9 mouse cellular contexts compared by ENCODE assay signal in genomic region chr4:109979461-109980320, GRCm38 (mm10). TPM values are rescaled to one million over a fixed set of nuclear protein-coding genes. Genes with fewer than 3 reads are reported as not detected.
DNase-seq lines count a peak whose midpoint lies in the region; ATAC-seq and TF ChIP-seq lines count a peak whose summit lies in the region.
"Had no signal": no experiment of that assay in that cellular context is flagged by ENCODE, and none has a peak within 500 bp of the region (broad histone marks: within the 10 kb centered on the region; RNA-seq: fewer than 3 reads in every experiment).

No protein-coding gene starts in this region.

- H3K4me2 ChIP-seq in embryonic facial prominence, embryonic 11.5 days (ENCODE audit: low read depth, low read length), result peak overlapping the region; percentile 51
- peak overlapping the region; percentile 36; the same call in 1 of the 2 replicates for H3K4me2 ChIP-seq in hindbrain, embryonic 15.5 days
- H3K4me2 ChIP-seq in neural tube, embryonic 12.5 days (replicated peaks), result peak overlapping the region; percentile 44

- no peaks in the 10 kb centered on the region for H3K9me3 ChIP-seq in embryonic facial prominence, embryonic 11.5 days (replicated peaks; ENCODE audit: control insufficient read depth, low read length)
- H3K9me3 ChIP-seq in hindbrain, embryonic 15.5 days, result no peaks in the 10 kb centered on the region
- H3K9me3 ChIP-seq in neural tube, embryonic 12.5 days, result no peaks in the 10 kb centered on the region

- DNase-seq in layer of hippocampus, adult 2 months (ENCODE audit: low spot score in 2 of 2), result no peak
- DNase-seq in layer of hippocampus, adult 18-20 months (ENCODE audit: low spot score in 2 of 2), result no peak
- DNase-seq in embryonic facial prominence, embryonic 11.5 days (ENCODE audit: low spot score), result peak; percentile 49
- DNase-seq in spleen, postnatal 4 days (ENCODE audit: low spot score in 2 of 2), result no peak
- no peak for DNase-seq in left cerebral cortex, postnatal 4 days
- DNase-seq in adrenal gland, postnatal 14 days, result no peak

- H3K4me1 ChIP-seq in embryonic facial prominence, embryonic 11.5 days (ENCODE audit: control insufficient read depth, insufficient read depth, low read length), result peaks cover 8% of the 10 kb centered on the region
- H3K4me1 ChIP-seq in hindbrain, embryonic 15.5 days (replicated peaks), result peaks cover 29% of the 10 kb centered on the region
- H3K4me1 ChIP-seq in neural tube, embryonic 12.5 days, result peaks cover 43% of the 10 kb centered on the region

- intact Hi-C loops in left cerebral cortex, postnatal 4 days (cut with DNase I), result loop anchor here (10.0 kb wide), 2 partner anchors 305 to 315 kb away; partner anchors contain the start of gene Cdkn2c

- H3K27ac ChIP-seq in layer of hippocampus, adult 2 months, result peak overlapping the region; percentile 69
- H3K27ac ChIP-seq in embryonic facial prominence, embryonic 11.5 days (replicated peaks; ENCODE audit: low read depth, low read length), result 0 out of 2 replicates have a peak overlapping the region, but pooled peaks have one; percentile 3
- H3K27ac ChIP-seq in hindbrain, embryonic 15.5 days (replicated peaks), result no peak overlapping the region
- no peak overlapping the region for H3K27ac ChIP-seq in neural tube, embryonic 12.5 days

- ATAC-seq in embryonic facial prominence, embryonic 11.5 days (replicated peaks; ENCODE audit: insufficient number of reproducible peaks, low FRiP score, low TSS enrichment, low read depth), result no peak
- ATAC-seq in hindbrain, embryonic 15.5 days (ENCODE audit: low FRiP score, low read depth), result no peak
- no peak for ATAC-seq in neural tube, embryonic 12.5 days (ENCODE audit: low FRiP score, low read depth)

- H3K27me3 ChIP-seq in embryonic facial prominence, embryonic 11.5 days (ENCODE audit: control insufficient read depth, insufficient read depth, low read length), result peaks cover 77% of the 10 kb centered on the region
- peaks cover 87% of the 10 kb centered on the region for H3K27me3 ChIP-seq in hindbrain, embryonic 15.5 days
- H3K27me3 ChIP-seq in neural tube, embryonic 12.5 days (replicated peaks), result peaks cover 95% of the 10 kb centered on the region

- WGBS in embryonic facial prominence, embryonic 11.5 days, result under 1% methylated on average over 66 of the region's 66 CpGs
- WGBS in hindbrain, embryonic 15.5 days, result under 1% methylated on average over 66 of the region's 66 CpGs
- under 1% methylated on average over 66 of the region's 66 CpGs for WGBS in neural tube, embryonic 12.5 days

- H3K36me3 ChIP-seq in embryonic facial prominence, embryonic 11.5 days (replicated peaks; ENCODE audit: control insufficient read depth, insufficient read depth, low read depth, low read length), result no peaks in the 10 kb centered on the region
- no peaks in the 10 kb centered on the region for H3K36me3 ChIP-seq in hindbrain, embryonic 15.5 days
- H3K36me3 ChIP-seq in neural tube, embryonic 12.5 days, result no peaks in the 10 kb centered on the region

- peak overlapping the region; percentile 52 for H3K4me3 ChIP-seq in layer of hippocampus, adult 2 months
- peak overlapping the region; percentile 20 for H3K4me3 ChIP-seq in embryonic facial prominence, embryonic 11.5 days (ENCODE audit: low read depth, low read length)
- H3K4me3 ChIP-seq in hindbrain, embryonic 15.5 days, result peak overlapping the region; percentile 11
- peak overlapping the region; percentile 18 for H3K4me3 ChIP-seq in neural tube, embryonic 12.5 days

- peak overlapping the region; percentile 19; the same call in 1 of the 2 replicates for H3K9ac ChIP-seq in embryonic facial prominence, embryonic 11.5 days (replicated peaks; ENCODE audit: low read length)
- no peak overlapping the region for H3K9ac ChIP-seq in hindbrain, embryonic 15.5 days
- no peak overlapping the region for H3K9ac ChIP-seq in neural tube, embryonic 12.5 days

- TF ChIP-seq CTCF in layer of hippocampus, adult 2 months (conservative IDR thresholded peaks at IDR 0.05), result no peak

RNA-seq across cellular contexts. Expression of gene Dmrta2, which starts 1.8 kb away (rescaled TPM):
- total RNA-seq in layer of hippocampus, adult 2 months (2021), result 1 to 10 TPM; 3.5 to 4.4 TPM
- total RNA-seq in layer of hippocampus, adult 18-20 months (2021), result 1 to 10 TPM; 2.4 to 2.5 TPM
- 0.86 and 1.3 TPM in 2 replicates for polyA plus RNA-seq in embryonic facial prominence, embryonic 11.5 days (2014; fragmentation: Nextera tagmentation; extraction: Ambion mirVana)
- polyA plus RNA-seq in hindbrain, embryonic 15.5 days (2015; fragmentation: Nextera tagmentation; extraction: Ambion mirVana), result 0.06 and 0.13 TPM in 2 replicates
- polyA plus RNA-seq in neural tube, embryonic 12.5 days (2016; fragmentation: Nextera tagmentation; extraction: Ambion mirVana), result 0.26 and 0.27 TPM in 2 replicates
- 1 to 10 TPM; 3.2 to 4.7 TPM for total RNA-seq in left cerebral cortex, postnatal 4 days (2021)
- total RNA-seq in adrenal gland, postnatal 14 days (2021), result 0.11 and 0.38 TPM in 2 replicates
- total RNA-seq: liver, adult 2 months had no signal

Comparison
In these comparisons a context has a peak if more than half of its experiments do, and no peak if none do; other contexts are left out.
1. H3K27ac ChIP-seq: peak in layer of hippocampus, adult 2 months (single experiment) and embryonic facial prominence, embryonic 11.5 days (single experiment); none in hindbrain, embryonic 15.5 days (single experiment) and neural tube, embryonic 12.5 days (single experiment).
2. Peak in every context shown above with its lines, with median percentiles within 50 percentile points of each other: H3K4me3 ChIP-seq and H3K4me2 ChIP-seq.